Mouse (Mus musculus): Measurements from ENCODE around the gene Car9.

- no peak for TF ChIP-seq GATA1 (IDR thresholded peaks at IDR 0.05; ENCODE audit: borderline replicate concordance, low read length)
- no peak for TF ChIP-seq FLI1 (IDR thresholded peaks at IDR 0.05; ENCODE audit: low read length)
These were observed 10.2 kb upstream of the Car9 start for GRCm38 (mm10) chr4:43496587-43496986.
